12 mouse cellular contexts compared by ENCODE assay signal in the genomic region with DNA sequence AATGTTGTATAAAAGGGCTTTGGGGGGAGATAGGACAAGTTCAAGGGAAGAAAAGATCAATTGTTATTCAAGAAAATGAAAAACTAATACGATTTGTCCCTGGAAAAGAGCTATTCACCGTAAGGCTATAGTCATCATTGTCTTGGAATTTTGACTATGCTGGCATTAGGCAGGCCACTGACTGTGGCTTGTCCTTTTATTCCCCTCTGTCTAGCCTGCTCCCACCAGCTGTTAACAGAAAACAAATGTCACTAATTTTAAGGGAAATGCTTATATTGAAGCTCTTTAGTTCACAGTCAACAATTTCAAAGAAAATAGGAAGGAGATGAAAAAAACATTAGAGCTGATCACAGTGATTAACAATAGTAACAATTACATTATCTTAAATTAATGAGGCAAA.
"Had no signal": no experiment of that assay in that cellular context is flagged by ENCODE, and none has a peak within 500 bp of the region (broad histone marks: within the 10 kb centered on the region; RNA-seq: fewer than 3 reads in every experiment).

No protein-coding gene starts in this region.

- DNase-seq: layer of hippocampus, adult 9-11 months; layer of hippocampus, postnatal 36 days; midbrain, embryonic 14.5 days; right cerebral cortex, postnatal 25 days; thymus, postnatal 14 days had no signal

- H3K4me2 ChIP-seq: kidney, embryonic 15.5 days; limb, embryonic 13.5 days; liver, embryonic 12.5 days; lung, embryonic 14.5 days had no signal

- H3K9ac ChIP-seq: kidney, embryonic 15.5 days; limb, embryonic 13.5 days; liver, embryonic 12.5 days; lung, embryonic 14.5 days had no signal

- H3K9me3 ChIP-seq: kidney, embryonic 15.5 days; limb, embryonic 13.5 days; liver, embryonic 12.5 days; midbrain, embryonic 10.5 days had no signal

- H3K27ac ChIP-seq: kidney, embryonic 15.5 days; limb, embryonic 13.5 days; liver, embryonic 12.5 days; midbrain, embryonic 10.5 days; stomach, postnatal 0 days had no signal

- H3K4me1 ChIP-seq: liver, embryonic 12.5 days had no signal

- ATAC-seq: intestine, embryonic 16.5 days; liver, embryonic 12.5 days had no signal

- H3K36me3 ChIP-seq: kidney, embryonic 15.5 days; limb, embryonic 13.5 days; liver, embryonic 12.5 days; midbrain, embryonic 10.5 days had no signal

- H3K4me3 ChIP-seq: kidney, embryonic 15.5 days; limb, embryonic 13.5 days; liver, embryonic 12.5 days; midbrain, embryonic 10.5 days had no signal

- H3K27me3 ChIP-seq: kidney, embryonic 15.5 days; limb, embryonic 13.5 days; liver, embryonic 12.5 days had no signal
